Mouse (Mus musculus) hindbrain, embryonic 11.5 days (tissue): ENCODE measurements at regions not wholly inside any gene's neighbourhood (a gene's known extent, or its start where the extent isn't known, plus 50 kb on each side); places are given as distances from the start of the nearest gene placed in this dataset.

Experiments
- ATAC-seq: fragments of 200-750 bp; cut with Nextera tagmentation; 2 replicates; pipeline ENCODE4 v1.8.0; 2017; ENCODE audit warnings: mild to moderate bottlenecking, moderate TSS enrichment, moderate library complexity; ENCODE audit not compliant: low FRiP score
- DNase-seq: peaks from one replicate; pipeline ENCODE4 v3.0.0-alpha.2; 2015; ENCODE audit warnings: low spot score
- H3K27ac ChIP-seq: fragments of 300-500 bp; sonication (generic); 2 replicates; pipeline ENCODE4 v1.5.1; 2014; ENCODE audit warnings: mild to moderate bottlenecking, low read depth, low read length
- H3K27me3 ChIP-seq: fragments of 300-500 bp; sonication (generic); 2 replicates; pipeline ENCODE4 v1.6.1; 2014; ENCODE audit warnings: mild to moderate bottlenecking, low read length, moderate library complexity, mixed read lengths; ENCODE audit not compliant: control insufficient read depth, insufficient read depth
- H3K36me3 ChIP-seq: fragments of 300-500 bp; sonication (generic); 2 replicates; pipeline ENCODE4 v1.6.1; 2014; ENCODE audit warnings: mild to moderate bottlenecking, low read length, moderate library complexity, mixed read lengths; ENCODE audit not compliant: control insufficient read depth, insufficient read depth
- H3K4me1 ChIP-seq: fragments of 300-500 bp; sonication (generic); replicated peaks from 2 replicates; pipeline ENCODE4 v1.6.1; 2014; ENCODE audit warnings: low read length, mixed read lengths; ENCODE audit not compliant: control insufficient read depth, insufficient read depth
- H3K4me2 ChIP-seq: fragments of 300-500 bp; sonication (generic); replicated peaks from 2 replicates; pipeline ENCODE4 v1.6.1; 2014; ENCODE audit warnings: mild to moderate bottlenecking, low read depth, low read length
- H3K4me3 ChIP-seq: fragments of 300-500 bp; sonication (generic); 2 replicates; pipeline ENCODE4 v1.5.1; 2014; ENCODE audit warnings: low read depth, low read length
- H3K9ac ChIP-seq: fragments of 300-500 bp; sonication (generic); 2 replicates; pipeline ENCODE4 v1.6.1; 2014; ENCODE audit warnings: low read depth, low read length
- H3K9me3 ChIP-seq: fragments of 300-500 bp; sonication (generic); 2 replicates; pipeline ENCODE4 v1.6.1; 2016; ENCODE audit warnings: low read length; ENCODE audit not compliant: control insufficient read depth
- WGBS: fragments of 180-500 bp; shearing (Covaris S2); extraction: QIAGEN DNeasy Blood & Tissue Kit; methylation state at CpG from one replicate; pipeline ENCODE4 v1.1.7; 2014; 5-methylcytosine and 5-hydroxymethylcytosine counted together

DNA sequence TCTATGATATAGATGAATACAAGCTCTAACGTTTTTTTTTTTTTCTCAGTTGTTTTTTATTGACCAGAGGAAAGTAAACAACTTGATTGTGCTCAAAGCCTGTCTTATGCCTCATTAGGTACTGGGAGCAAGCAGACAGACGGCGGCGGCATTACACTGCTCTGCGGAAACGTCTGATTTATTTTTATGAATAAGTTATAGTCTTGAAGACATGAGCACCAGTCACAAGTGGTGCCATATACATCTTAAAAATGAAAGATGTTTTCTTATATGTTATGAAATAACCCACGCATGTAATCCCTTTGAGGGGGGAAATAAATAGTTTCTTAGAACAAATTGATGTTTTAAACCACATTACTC, 177.1 kb downstream of the Nup35 start:
- ATAC-seq, result no peak

DNA sequence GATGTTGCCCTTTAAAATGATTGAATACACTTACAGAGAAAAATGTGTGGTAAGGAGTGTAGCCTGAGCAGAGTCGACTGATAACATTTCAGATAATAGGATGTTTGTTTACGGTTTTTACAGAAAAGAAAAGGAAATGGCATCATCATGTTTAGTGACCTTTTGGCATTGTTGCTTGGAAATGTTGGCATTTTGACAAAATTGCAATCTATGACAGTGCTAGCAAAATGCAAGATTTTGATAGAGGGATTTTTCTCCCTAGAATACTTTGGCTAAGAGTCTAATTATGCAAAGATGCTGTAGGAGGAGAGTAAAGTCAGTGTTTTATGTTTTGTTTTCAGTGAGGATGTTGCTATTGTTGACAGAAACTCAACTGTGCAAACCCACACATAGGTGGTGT, 202.2 kb downstream of the Nup35 start:
- DNase-seq (no peak), ATAC-seq (no peak)

More for the DNA sequence above, 177.1 kb downstream of the Nup35 start:
- Histone ChIP-seq H3K27ac (no peak overlapping the region), H3K4me3 (no peak overlapping the region), H3K9ac (no peak overlapping the region), H3K36me3 (no peaks in the 10 kb centered on the region), H3K4me1 (no peaks in the 10 kb centered on the region), H3K9me3 (no peaks in the 10 kb centered on the region), H3K27me3 (no peaks in the 10 kb centered on the region), H3K4me2 (no peak overlapping the region)
- 79% methylated on average over 7 of the region's 7 CpGs for WGBS
- no peak for DNase-seq

DNA sequence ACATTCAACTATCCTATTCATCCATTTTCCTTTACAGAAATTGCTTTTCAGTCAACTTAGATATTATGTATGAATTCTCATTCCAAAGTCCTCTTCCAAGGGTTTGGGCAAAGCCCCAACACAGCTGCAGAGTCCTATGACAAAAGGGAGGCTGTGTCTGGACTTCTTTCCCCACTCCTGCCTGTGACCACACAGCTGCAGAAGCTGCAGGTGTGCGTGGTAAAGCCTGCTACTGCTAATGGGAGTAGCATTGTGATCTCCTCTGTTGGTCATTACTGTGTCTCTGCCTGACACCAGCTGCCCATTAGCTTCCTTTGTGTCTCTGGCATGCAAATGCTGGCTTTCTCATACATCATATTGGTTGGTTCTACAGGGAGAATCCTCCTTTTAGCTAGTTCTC, 234.0 kb downstream of the Nup35 start:
- Histone ChIP-seq H3K36me3 (no peaks in the 10 kb centered on the region), H3K27ac (no peak overlapping the region), H3K9ac (no peak overlapping the region), H3K27me3 (no peaks in the 10 kb centered on the region), H3K4me1 (no peaks in the 10 kb centered on the region), H3K4me3 (no peak overlapping the region), H3K9me3 (no peaks in the 10 kb centered on the region), H3K4me2 (no peak overlapping the region)
- ATAC-seq (peak; percentile 60; the same call in 1 of the 2 replicates), DNase-seq (peak; percentile 3)
- WGBS, result 23% methylated on average over 1 of the region's 1 CpGs

More for the DNA sequence above, 202.2 kb downstream of the Nup35 start:
- Histone ChIP-seq H3K36me3 (no peaks in the 10 kb centered on the region), H3K4me1 (no peaks in the 10 kb centered on the region), H3K4me3 (no peak overlapping the region), H3K27me3 (no peaks in the 10 kb centered on the region), H3K9me3 (no peaks in the 10 kb centered on the region), H3K9ac (no peak overlapping the region), H3K4me2 (no peak overlapping the region), H3K27ac (no peak overlapping the region)
- 71% methylated on average over 2 of the region's 2 CpGs for WGBS

DNA sequence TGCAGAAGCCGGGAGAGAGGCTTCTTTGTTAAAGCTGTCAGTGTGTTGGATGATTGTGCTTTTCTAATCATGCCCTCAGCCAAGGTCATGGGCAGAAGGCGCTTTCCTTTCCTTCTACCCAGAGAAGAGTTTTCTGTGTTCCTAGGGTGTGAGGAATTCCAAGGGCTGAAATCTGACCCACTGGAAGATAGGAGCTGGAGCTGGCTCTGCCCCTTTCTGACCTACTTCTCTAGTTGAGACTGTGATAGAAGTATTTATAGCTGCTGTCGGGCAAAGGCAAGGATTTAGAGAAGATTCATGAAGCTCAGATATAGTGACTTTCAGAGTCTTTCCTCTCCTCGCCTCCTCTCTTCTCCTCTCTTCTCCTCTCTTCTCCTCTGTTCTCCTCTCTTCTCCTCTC, 238.2 kb downstream of the Nup35 start:
- ATAC-seq (no peak), DNase-seq (no peak)
- Histone ChIP-seq H3K27me3 (no peaks in the 10 kb centered on the region), H3K4me2 (no peak overlapping the region), H3K4me3 (no peak overlapping the region), H3K27ac (no peak overlapping the region), H3K9me3 (no peaks in the 10 kb centered on the region), H3K9ac (no peak overlapping the region), H3K36me3 (no peaks in the 10 kb centered on the region), H3K4me1 (no peaks in the 10 kb centered on the region)
- WGBS, result 70% methylated on average over 4 of the region's 4 CpGs

DNA sequence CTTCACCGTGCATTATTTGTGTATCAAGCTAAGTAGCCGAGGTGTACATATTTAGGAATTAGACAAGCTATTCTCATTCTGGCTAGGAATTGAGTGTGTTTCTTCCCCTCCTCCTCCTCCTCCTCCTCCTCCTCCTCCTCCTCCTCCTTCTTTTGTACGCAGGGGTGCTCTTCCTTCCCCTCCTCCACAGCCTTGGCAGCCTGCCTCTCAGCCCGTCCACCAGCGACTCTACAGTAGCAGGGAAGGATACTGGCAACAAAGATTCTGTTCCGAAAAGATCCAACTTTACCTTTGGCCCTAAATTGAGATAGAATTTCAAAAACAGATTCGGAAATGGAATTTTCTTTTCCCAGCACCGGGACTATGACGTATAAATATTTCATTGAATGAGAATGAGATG, 253.0 kb downstream of the Nup35 start:
- no peak overlapping the region for H3K4me2 ChIP-seq
- 84% methylated on average over 6 of the region's 9 CpGs for WGBS
- H3K27me3 ChIP-seq, result no peaks in the 10 kb centered on the region
- no peaks in the 10 kb centered on the region for H3K4me1 ChIP-seq
- no peaks in the 10 kb centered on the region for H3K9me3 ChIP-seq
- no peaks in the 10 kb centered on the region for H3K36me3 ChIP-seq
- ATAC-seq, result no peak
- H3K9ac ChIP-seq, result no peak overlapping the region
- no peak overlapping the region for H3K27ac ChIP-seq
- no peak overlapping the region for H3K4me3 ChIP-seq
- DNase-seq, result no peak

DNA sequence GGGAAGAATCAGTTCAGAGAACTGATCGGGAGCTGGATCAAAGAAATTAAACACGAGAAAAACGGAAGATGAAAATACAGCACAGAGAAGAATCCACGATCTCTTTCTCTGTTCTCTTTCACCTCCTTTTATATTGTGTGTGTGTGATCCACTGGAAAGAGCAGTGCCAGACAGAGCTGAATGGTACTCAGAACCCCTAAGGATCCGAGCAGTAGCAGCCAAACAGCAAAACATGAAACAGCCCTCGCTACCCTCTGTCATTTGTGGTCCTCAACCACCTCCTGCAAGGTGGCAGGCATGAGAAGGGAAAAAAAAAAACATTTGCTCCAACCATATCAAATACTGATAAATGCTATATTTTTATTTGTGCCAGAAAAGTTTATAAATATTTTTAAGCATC, 253.4 kb downstream of the Nup35 start:
- Histone ChIP-seq H3K9me3 (no peaks in the 10 kb centered on the region), H3K4me1 (no peaks in the 10 kb centered on the region), H3K9ac (no peak overlapping the region), H3K36me3 (no peaks in the 10 kb centered on the region), H3K4me2 (no peak overlapping the region), H3K27me3 (no peaks in the 10 kb centered on the region), H3K4me3 (no peak overlapping the region), H3K27ac (no peak overlapping the region)
- DNase-seq (no peak), ATAC-seq (no peak)
- 84% methylated on average over 6 of the region's 6 CpGs for WGBS

DNA sequence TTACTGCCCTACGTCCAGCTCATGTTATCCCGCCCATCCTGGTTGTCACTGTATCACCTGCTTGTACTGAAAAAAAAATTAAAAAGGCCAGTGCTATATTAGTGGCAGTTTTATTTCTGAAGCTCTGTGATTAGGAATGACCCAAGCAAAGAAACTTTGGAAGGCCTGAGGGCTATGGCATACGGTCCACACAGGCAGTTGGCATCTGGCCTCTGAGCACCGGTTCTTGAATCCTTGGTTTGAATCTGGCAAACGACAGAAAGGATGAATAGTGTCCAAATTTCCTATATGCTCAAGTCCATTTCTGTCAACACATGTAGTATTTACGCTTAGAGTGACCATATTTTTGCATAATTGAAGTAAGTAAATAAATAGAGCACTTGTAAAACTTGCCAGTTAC, 254.3 kb downstream of the Nup35 start:
- Histone ChIP-seq H3K9me3 (no peaks in the 10 kb centered on the region), H3K27me3 (no peaks in the 10 kb centered on the region), H3K9ac (no peak overlapping the region), H3K4me1 (no peaks in the 10 kb centered on the region), H3K4me2 (no peak overlapping the region), H3K36me3 (no peaks in the 10 kb centered on the region), H3K4me3 (no peak overlapping the region), H3K27ac (no peak overlapping the region)
- DNase-seq (no peak), ATAC-seq (no peak)
- WGBS, result 85% methylated on average over 6 of the region's 6 CpGs

DNA sequence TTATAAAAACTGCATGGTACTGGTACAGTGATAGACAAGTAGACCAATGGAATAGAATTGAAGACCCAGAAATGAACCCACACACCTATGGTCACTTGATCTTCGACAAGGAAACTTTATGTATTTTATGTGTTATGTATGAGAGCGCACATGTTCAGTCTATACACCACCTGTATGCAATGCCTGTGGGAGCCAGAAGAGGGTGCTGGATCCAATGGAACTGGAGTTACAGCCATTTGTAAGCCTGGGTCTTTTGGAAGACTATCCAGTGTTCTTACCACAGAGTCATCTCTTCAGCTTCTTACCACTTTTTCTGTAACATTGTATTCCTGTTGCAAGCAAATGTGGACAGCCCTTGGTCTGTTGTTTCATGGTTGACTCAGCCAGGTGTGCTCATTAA, 261.4 kb downstream of the Nup35 start:
- WGBS, result 98% methylated on average over 2 of the region's 2 CpGs
- no peak for DNase-seq
- H3K9me3 ChIP-seq, result no peaks in the 10 kb centered on the region
- no peak for ATAC-seq
- no peaks in the 10 kb centered on the region for H3K4me1 ChIP-seq
- H3K27ac ChIP-seq, result no peak overlapping the region
- H3K4me2 ChIP-seq, result no peak overlapping the region
- H3K4me3 ChIP-seq, result no peak overlapping the region
- no peak overlapping the region for H3K9ac ChIP-seq
- no peaks in the 10 kb centered on the region for H3K27me3 ChIP-seq
- H3K36me3 ChIP-seq, result no peaks in the 10 kb centered on the region

DNA sequence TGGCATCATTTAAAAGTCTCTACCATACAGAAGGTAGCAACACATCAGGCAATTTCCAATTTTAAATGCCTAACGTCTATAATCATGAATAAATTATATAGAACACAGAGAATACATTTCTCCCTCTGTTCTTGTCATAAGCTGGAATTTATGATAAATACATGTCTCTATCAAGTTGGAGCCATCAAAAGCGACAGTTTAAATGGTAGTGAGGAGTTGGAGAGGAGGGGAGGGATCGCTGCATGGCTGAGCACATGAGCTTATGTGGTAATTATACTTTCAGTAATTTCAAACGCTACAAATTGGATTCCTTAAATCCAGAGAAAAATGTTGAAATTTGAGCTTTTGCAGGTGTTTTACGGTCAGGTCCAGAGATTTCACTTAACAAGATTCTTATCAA, 267.2 kb downstream of the Nup35 start:
- Histone ChIP-seq H3K36me3 (no peaks in the 10 kb centered on the region), H3K9me3 (no peaks in the 10 kb centered on the region), H3K4me1 (no peaks in the 10 kb centered on the region), H3K9ac (no peak overlapping the region), H3K27me3 (no peaks in the 10 kb centered on the region), H3K27ac (no peak overlapping the region), H3K4me2 (no peak overlapping the region), H3K4me3 (no peak overlapping the region)
- ATAC-seq (no peak), DNase-seq (no peak)
- 87% methylated on average over 5 of the region's 5 CpGs for WGBS
